Mouse (Mus musculus): ENCODE measurements around the gene D430042O09Rik. TPM values are rescaled to one million over a fixed set of nuclear protein-coding genes. Genes with fewer than 3 reads are reported as not detected.

The D430042O09Rik gene
- polyA plus RNA-seq, 1 experiment from 2014 or later = 7.9 TPM

- ATAC-seq (replicated peaks; ENCODE audit: extremely low read depth, insufficient read depth, low FRiP score) = no peak
- Histone ChIP-seq H3K9ac (ENCODE audit: low read length) (no peak overlapping the region), H3K4me2 (ENCODE audit: low read depth, low read length) (no peak overlapping the region), H3K4me1 (ENCODE audit: control insufficient read depth, insufficient read depth, low read length) (peaks cover 37% of the 10 kb centered on the region), H3K4me3 (ENCODE audit: low read length) (no peak overlapping the region), H3K36me3 (ENCODE audit: control insufficient read depth, insufficient read depth) (no peaks in the 10 kb centered on the region), H3K9me3 (replicated peaks; ENCODE audit: control insufficient read depth, low read length) (no peaks in the 10 kb centered on the region), H3K27ac (ENCODE audit: low read length) (no peak overlapping the region), H3K27me3 (ENCODE audit: control insufficient read depth, insufficient read depth, low read length) (no peaks in the 10 kb centered on the region)
Observed at GRCm38 (mm10) chr7:125722127-125722526, 14.4 kb downstream of the D430042O09Rik start.

GRCm38 (mm10) chr7:125723189-125723972, 15.7 kb downstream of the D430042O09Rik start:
- Histone ChIP-seq H3K9ac (ENCODE audit: low read length) (no peak overlapping the region), H3K9me3 (replicated peaks; ENCODE audit: control insufficient read depth, low read length) (no peaks in the 10 kb centered on the region), H3K27ac (ENCODE audit: low read length) (no peak overlapping the region), H3K27me3 (ENCODE audit: control insufficient read depth, insufficient read depth, low read length) (no peaks in the 10 kb centered on the region), H3K4me3 (ENCODE audit: low read length) (no peak overlapping the region), H3K36me3 (ENCODE audit: control insufficient read depth, insufficient read depth) (no peaks in the 10 kb centered on the region), H3K4me2 (ENCODE audit: low read depth, low read length) (no peak overlapping the region), H3K4me1 (ENCODE audit: control insufficient read depth, insufficient read depth, low read length) (peaks cover 25% of the 10 kb centered on the region)
- no peak for ATAC-seq (replicated peaks; ENCODE audit: extremely low read depth, insufficient read depth, low FRiP score)
- WGBS = 36% methylated on average over 5 of the region's 5 CpGs

DNA sequence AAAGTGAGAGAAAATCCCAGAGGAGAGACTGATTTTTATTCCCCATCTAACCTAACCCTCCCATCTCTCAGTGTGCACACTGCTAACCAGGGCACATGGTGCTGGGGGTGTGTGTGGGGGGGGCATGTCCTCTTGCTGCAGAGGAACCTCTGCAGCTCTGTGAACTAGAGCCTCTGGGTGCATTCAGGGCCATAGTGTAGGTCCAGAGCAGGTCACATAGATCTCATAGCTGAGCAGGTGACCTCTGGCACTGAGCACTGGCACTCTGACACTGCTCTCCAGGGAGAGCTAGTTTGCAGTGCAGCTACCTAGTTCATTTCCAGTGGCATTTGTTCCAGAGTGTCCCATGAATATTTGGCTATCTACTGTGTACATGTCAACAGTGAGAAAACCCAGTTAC, 24.0 kb downstream of the D430042O09Rik start:
- H3K9me3 ChIP-seq (replicated peaks; ENCODE audit: control insufficient read depth, low read length) = no peaks in the 10 kb centered on the region
- H3K4me3 ChIP-seq (ENCODE audit: low read length) = no peak overlapping the region
- no peaks in the 10 kb centered on the region for H3K27me3 ChIP-seq (ENCODE audit: control insufficient read depth, insufficient read depth, low read length)
- H3K36me3 ChIP-seq (ENCODE audit: control insufficient read depth, insufficient read depth) = no peaks in the 10 kb centered on the region
- 0 out of 2 replicates have a peak, but pooled peaks have one; percentile 18 for ATAC-seq (replicated peaks; ENCODE audit: extremely low read depth, insufficient read depth, low FRiP score)
- H3K4me2 ChIP-seq (ENCODE audit: low read depth, low read length) = no peak overlapping the region
- H3K27ac ChIP-seq (ENCODE audit: low read length) = no peak overlapping the region
- H3K9ac ChIP-seq (ENCODE audit: low read length) = no peak overlapping the region
- H3K4me1 ChIP-seq (ENCODE audit: control insufficient read depth, insufficient read depth, low read length) = peaks cover 3% of the 10 kb centered on the region; the same call in 1 of the 2 replicates

DNA sequence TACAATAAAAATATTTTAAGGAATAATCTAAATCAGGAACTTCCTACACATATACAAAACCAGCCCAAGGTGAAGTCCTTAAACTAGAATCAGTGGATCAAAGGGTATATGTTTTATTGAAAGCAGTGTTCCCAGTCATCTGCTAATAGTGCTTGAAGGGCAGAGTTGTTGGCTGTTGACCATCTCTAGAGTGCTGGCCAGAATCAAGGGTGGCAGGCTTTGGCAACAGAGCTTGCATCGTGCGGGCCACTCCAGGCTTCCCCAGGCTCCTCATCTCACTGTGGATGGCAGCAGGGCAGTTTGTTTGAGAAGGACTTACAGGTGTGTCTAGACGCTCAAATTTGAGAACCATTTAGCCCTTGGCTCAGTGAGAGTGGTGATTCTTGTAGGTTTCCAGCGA, 26.1 kb downstream of the D430042O09Rik start:
- Histone ChIP-seq H3K4me3 (ENCODE audit: low read length) (no peak overlapping the region), H3K9me3 (replicated peaks; ENCODE audit: control insufficient read depth, low read length) (no peaks in the 10 kb centered on the region), H3K27me3 (ENCODE audit: control insufficient read depth, insufficient read depth, low read length) (no peaks in the 10 kb centered on the region), H3K4me1 (ENCODE audit: control insufficient read depth, insufficient read depth, low read length) (peaks cover 3% of the 10 kb centered on the region; the same call in 1 of the 2 replicates), H3K9ac (ENCODE audit: low read length) (no peak overlapping the region), H3K4me2 (ENCODE audit: low read depth, low read length) (no peak overlapping the region), H3K36me3 (ENCODE audit: control insufficient read depth, insufficient read depth) (no peaks in the 10 kb centered on the region), H3K27ac (ENCODE audit: low read length) (no peak overlapping the region)
- 87% methylated on average over 4 of the region's 4 CpGs for WGBS
- no peak for ATAC-seq (replicated peaks; ENCODE audit: extremely low read depth, insufficient read depth, low FRiP score)

GRCm38 (mm10) chr7:125736366-125737015, 28.8 kb downstream of the D430042O09Rik start:
- H3K27me3 ChIP-seq (ENCODE audit: control insufficient read depth, insufficient read depth, low read length) = no peaks in the 10 kb centered on the region
- ATAC-seq (replicated peaks; ENCODE audit: extremely low read depth, insufficient read depth, low FRiP score) = no peak
- H3K36me3 ChIP-seq (ENCODE audit: control insufficient read depth, insufficient read depth) = no peaks in the 10 kb centered on the region
- H3K9ac ChIP-seq (ENCODE audit: low read length) = no peak overlapping the region
- peaks cover 3% of the 10 kb centered on the region; the same call in 1 of the 2 replicates for H3K4me1 ChIP-seq (ENCODE audit: control insufficient read depth, insufficient read depth, low read length)
- H3K27ac ChIP-seq (ENCODE audit: low read length) = no peak overlapping the region
- H3K9me3 ChIP-seq (replicated peaks; ENCODE audit: control insufficient read depth, low read length) = no peaks in the 10 kb centered on the region
- H3K4me3 ChIP-seq (ENCODE audit: low read length) = no peak overlapping the region
- no peak overlapping the region for H3K4me2 ChIP-seq (ENCODE audit: low read depth, low read length)
- WGBS = 76% methylated on average over 4 of the region's 4 CpGs

DNA sequence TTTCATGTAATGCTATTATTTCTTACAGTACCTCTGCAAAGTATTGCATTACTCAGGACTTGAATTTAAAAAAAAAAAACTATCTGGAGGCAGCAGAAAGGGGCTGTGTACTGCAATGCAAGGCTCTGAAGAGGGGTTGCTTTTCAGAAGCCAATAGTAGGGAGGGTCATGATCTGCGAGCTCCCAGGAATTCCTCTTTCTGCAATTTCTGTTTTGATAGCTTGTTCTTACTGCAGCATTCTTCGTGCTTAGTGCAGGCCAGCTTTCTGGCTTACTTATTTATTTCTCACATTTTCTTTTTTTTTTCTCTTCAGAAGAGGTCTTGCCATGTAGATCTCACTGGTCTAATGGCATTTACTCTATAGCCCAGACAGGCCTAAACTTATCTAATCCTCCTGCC, 32.8 kb downstream of the D430042O09Rik start:
- no peak overlapping the region for H3K27ac ChIP-seq (ENCODE audit: low read length)
- no peak overlapping the region for H3K9ac ChIP-seq (ENCODE audit: low read length)
- no peaks in the 10 kb centered on the region; the same call in none of the 2 replicates for H3K4me1 ChIP-seq (ENCODE audit: control insufficient read depth, insufficient read depth, low read length)
- no peaks in the 10 kb centered on the region for H3K27me3 ChIP-seq (ENCODE audit: control insufficient read depth, insufficient read depth, low read length)
- H3K4me2 ChIP-seq (ENCODE audit: low read depth, low read length) = no peak overlapping the region
- H3K4me3 ChIP-seq (ENCODE audit: low read length) = no peak overlapping the region
- no peaks in the 10 kb centered on the region for H3K9me3 ChIP-seq (replicated peaks; ENCODE audit: control insufficient read depth, low read length)
- no peaks in the 10 kb centered on the region for H3K36me3 ChIP-seq (ENCODE audit: control insufficient read depth, insufficient read depth)
- ATAC-seq (replicated peaks; ENCODE audit: extremely low read depth, insufficient read depth, low FRiP score) = no peak
- WGBS = 74% methylated on average over 2 of the region's 2 CpGs

- Histone ChIP-seq H3K4me2 (ENCODE audit: low read depth, low read length) (no peak overlapping the region), H3K27ac (ENCODE audit: low read length) (no peak overlapping the region), H3K9ac (ENCODE audit: low read length) (no peak overlapping the region), H3K9me3 (replicated peaks; ENCODE audit: control insufficient read depth, low read length) (no peaks in the 10 kb centered on the region), H3K4me3 (ENCODE audit: low read length) (no peak overlapping the region), H3K27me3 (ENCODE audit: control insufficient read depth, insufficient read depth, low read length) (no peaks in the 10 kb centered on the region), H3K4me1 (ENCODE audit: control insufficient read depth, insufficient read depth, low read length) (no peaks in the 10 kb centered on the region; the same call in none of the 2 replicates), H3K36me3 (ENCODE audit: control insufficient read depth, insufficient read depth) (no peaks in the 10 kb centered on the region)
- 39% methylated on average over 1 of the region's 1 CpGs for WGBS
- peak; percentile 52; the same call in 1 of the 2 replicates for ATAC-seq (replicated peaks; ENCODE audit: extremely low read depth, insufficient read depth, low FRiP score)
Observed at GRCm38 (mm10) chr7:125741271-125741703, 33.6 kb downstream of the D430042O09Rik start.

- 62% methylated on average over 1 of the region's 1 CpGs for WGBS
- Histone ChIP-seq H3K4me1 (ENCODE audit: control insufficient read depth, insufficient read depth, low read length) (no peaks in the 10 kb centered on the region; the same call in none of the 2 replicates), H3K27ac (ENCODE audit: low read length) (no peak overlapping the region), H3K4me3 (ENCODE audit: low read length) (no peak overlapping the region), H3K4me2 (ENCODE audit: low read depth, low read length) (no peak overlapping the region), H3K9me3 (replicated peaks; ENCODE audit: control insufficient read depth, low read length) (no peaks in the 10 kb centered on the region), H3K36me3 (ENCODE audit: control insufficient read depth, insufficient read depth) (no peaks in the 10 kb centered on the region), H3K27me3 (ENCODE audit: control insufficient read depth, insufficient read depth, low read length) (no peaks in the 10 kb centered on the region), H3K9ac (ENCODE audit: low read length) (no peak overlapping the region)
- no peak for ATAC-seq (replicated peaks; ENCODE audit: extremely low read depth, insufficient read depth, low FRiP score)
Observed at GRCm38 (mm10) chr7:125744774-125745173, 37.1 kb downstream of the D430042O09Rik start.

Measured in heart, embryonic 16.5 days (tissue).